Mouse (Mus musculus): ENCODE results near the gene Pigk. TPM values are rescaled to one million over a fixed set of nuclear protein-coding genes. Genes with fewer than 3 reads are reported as not detected.

Gene Pigk
- polyA plus RNA-seq, 1 experiment from 2014 or later: 42.9 TPM

DNA sequence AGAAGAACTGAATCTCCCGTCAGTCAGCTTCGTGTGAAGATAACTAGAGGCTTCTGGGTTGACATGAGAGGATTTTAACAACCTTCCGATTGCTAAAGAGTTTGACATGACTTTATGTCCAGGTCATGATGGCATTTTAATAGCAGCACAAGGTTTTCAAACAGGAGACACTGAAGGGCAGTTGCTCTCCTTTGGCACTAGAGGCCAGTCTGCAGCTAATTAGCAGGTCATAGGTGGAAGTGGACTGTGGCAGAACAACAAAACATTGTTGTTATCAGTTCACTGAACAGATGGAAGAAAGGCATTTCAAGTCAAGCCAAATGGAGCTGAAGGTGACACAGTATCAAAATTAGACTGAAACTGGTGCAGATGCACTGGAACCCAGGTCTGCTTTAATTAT is 4.0 kb upstream of the Pigk start:
- Histone ChIP-seq H3K27ac (ENCODE audit: low read depth) (no peak overlapping the region), H3K36me3 (ENCODE audit: control insufficient read depth, insufficient read depth, low read length) (no peaks in the 10 kb centered on the region), H3K27me3 (replicated peaks; ENCODE audit: control insufficient read depth, insufficient read depth, low read length) (no peaks in the 10 kb centered on the region), H3K4me3 (ENCODE audit: low read depth, low read length) (no peak overlapping the region), H3K4me1 (replicated peaks; ENCODE audit: control insufficient read depth, insufficient read depth, low read length) (peaks cover 4% of the 10 kb centered on the region), H3K9ac (ENCODE audit: low read length) (no peak overlapping the region), H3K4me2 (ENCODE audit: low read length) (no peak overlapping the region), H3K9me3 (ENCODE audit: control insufficient read depth, low read length) (no peaks in the 10 kb centered on the region)
- 70% methylated on average over 3 of the region's 3 CpGs for WGBS
- DNase-seq (ENCODE audit: low spot score): no peak
- no peak for ATAC-seq (replicated peaks; ENCODE audit: low FRiP score, low TSS enrichment, low read depth)

DNA sequence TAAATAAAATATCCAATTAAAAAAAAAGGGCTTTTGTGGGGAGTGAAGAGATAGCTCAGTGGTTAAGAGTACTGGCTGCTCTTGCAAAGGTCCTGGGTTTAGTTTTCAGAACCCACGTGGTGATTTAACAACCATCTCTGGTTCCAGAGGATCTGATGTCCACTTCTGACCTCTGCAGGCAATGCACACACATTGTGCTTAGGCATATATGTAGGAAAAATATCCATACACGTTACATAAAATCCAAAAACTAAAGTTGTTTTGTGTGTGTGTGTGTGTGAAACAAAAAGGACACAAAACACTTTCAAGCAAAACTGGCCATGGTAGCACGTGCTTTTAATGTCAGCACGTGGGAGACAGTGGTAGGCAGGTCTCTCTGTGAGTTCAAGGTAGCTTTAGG is 943 bp upstream of the Pigk start:
- Histone ChIP-seq H3K4me1 (replicated peaks; ENCODE audit: control insufficient read depth, insufficient read depth, low read length) (peaks cover 6% of the 10 kb centered on the region), H3K27ac (ENCODE audit: low read depth) (no peak overlapping the region), H3K9me3 (ENCODE audit: control insufficient read depth, low read length) (no peaks in the 10 kb centered on the region), H3K9ac (ENCODE audit: low read length) (no peak overlapping the region), H3K4me2 (ENCODE audit: low read length) (no peak overlapping the region), H3K4me3 (ENCODE audit: low read depth, low read length) (no peak overlapping the region), H3K27me3 (replicated peaks; ENCODE audit: control insufficient read depth, insufficient read depth, low read length) (no peaks in the 10 kb centered on the region), H3K36me3 (ENCODE audit: control insufficient read depth, insufficient read depth, low read length) (no peaks in the 10 kb centered on the region)
- ATAC-seq (replicated peaks; ENCODE audit: low FRiP score, low TSS enrichment, low read depth): no peak
- 73% methylated on average over 4 of the region's 4 CpGs for WGBS
- DNase-seq (ENCODE audit: low spot score): no peak

DNA sequence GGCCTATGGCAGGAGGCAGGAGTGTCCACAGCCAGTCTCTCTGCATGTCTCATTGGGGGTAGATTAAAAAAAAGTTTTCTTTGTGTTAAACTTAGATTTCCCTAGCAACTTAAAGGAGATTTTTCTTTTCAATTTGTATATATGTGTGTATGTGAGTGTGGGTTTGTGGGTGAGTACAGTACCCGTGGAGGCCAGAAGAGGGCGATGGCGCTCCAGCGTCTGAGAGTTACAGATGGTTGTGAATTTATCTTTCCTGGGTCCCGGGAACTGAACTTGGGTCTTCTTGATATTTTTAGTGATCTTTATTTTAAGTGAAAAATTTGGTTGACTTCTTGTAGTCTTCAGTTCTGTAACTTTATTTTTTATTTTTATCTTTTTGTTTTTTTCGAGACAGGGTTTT is 7.4 kb downstream of the Pigk start:
- no peaks in the 10 kb centered on the region for H3K27me3 ChIP-seq (replicated peaks; ENCODE audit: control insufficient read depth, insufficient read depth, low read length)
- H3K9me3 ChIP-seq (ENCODE audit: control insufficient read depth, low read length): no peaks in the 10 kb centered on the region
- H3K9ac ChIP-seq (ENCODE audit: low read length): no peak overlapping the region
- H3K4me2 ChIP-seq (ENCODE audit: low read length): no peak overlapping the region
- H3K4me1 ChIP-seq (replicated peaks; ENCODE audit: control insufficient read depth, insufficient read depth, low read length): no peaks in the 10 kb centered on the region
- WGBS: 79% methylated on average over 6 of the region's 6 CpGs
- 0 out of 2 replicates have a peak, but pooled peaks cover 8% of the 10 kb centered on the region for H3K36me3 ChIP-seq (ENCODE audit: control insufficient read depth, insufficient read depth, low read length)
- ATAC-seq (replicated peaks; ENCODE audit: low FRiP score, low TSS enrichment, low read depth) (no peak), DNase-seq (ENCODE audit: low spot score) (peak; percentile 38)
- H3K27ac ChIP-seq (ENCODE audit: low read depth): no peak overlapping the region
- no peak overlapping the region for H3K4me3 ChIP-seq (ENCODE audit: low read depth, low read length)

DNA sequence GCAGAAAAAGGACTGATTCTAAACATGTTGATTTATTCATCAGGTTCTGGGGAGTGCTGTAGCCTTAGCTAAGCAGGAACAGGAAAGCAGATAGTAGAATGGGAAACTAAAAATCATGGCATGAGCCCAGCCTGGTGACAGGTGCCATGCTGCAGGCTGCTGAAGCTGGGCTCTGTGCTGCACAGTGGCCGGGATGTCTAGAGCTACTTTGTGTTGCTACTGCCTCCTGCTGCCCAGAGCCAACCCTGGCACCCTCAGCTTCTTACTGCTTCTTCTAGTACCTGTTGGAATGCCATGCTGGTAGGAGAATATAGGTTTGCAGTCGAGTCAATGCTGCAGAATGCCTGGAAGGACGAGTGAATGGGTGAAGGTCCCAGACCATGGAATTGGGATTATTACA is 8.9 kb downstream of the Pigk start:
- Histone ChIP-seq H3K4me2 (ENCODE audit: low read length) (no peak overlapping the region), H3K27me3 (replicated peaks; ENCODE audit: control insufficient read depth, insufficient read depth, low read length) (no peaks in the 10 kb centered on the region), H3K27ac (ENCODE audit: low read depth) (no peak overlapping the region), H3K4me3 (ENCODE audit: low read depth, low read length) (no peak overlapping the region), H3K9me3 (ENCODE audit: control insufficient read depth, low read length) (no peaks in the 10 kb centered on the region), H3K9ac (ENCODE audit: low read length) (no peak overlapping the region), H3K36me3 (ENCODE audit: control insufficient read depth, insufficient read depth, low read length) (0 out of 2 replicates have a peak, but pooled peaks cover 8% of the 10 kb centered on the region), H3K4me1 (replicated peaks; ENCODE audit: control insufficient read depth, insufficient read depth, low read length) (no peaks in the 10 kb centered on the region)
- ATAC-seq (replicated peaks; ENCODE audit: low FRiP score, low TSS enrichment, low read depth) (no peak), DNase-seq (ENCODE audit: low spot score) (peak; percentile 39)
- WGBS: 67% methylated on average over 3 of the region's 3 CpGs

DNA sequence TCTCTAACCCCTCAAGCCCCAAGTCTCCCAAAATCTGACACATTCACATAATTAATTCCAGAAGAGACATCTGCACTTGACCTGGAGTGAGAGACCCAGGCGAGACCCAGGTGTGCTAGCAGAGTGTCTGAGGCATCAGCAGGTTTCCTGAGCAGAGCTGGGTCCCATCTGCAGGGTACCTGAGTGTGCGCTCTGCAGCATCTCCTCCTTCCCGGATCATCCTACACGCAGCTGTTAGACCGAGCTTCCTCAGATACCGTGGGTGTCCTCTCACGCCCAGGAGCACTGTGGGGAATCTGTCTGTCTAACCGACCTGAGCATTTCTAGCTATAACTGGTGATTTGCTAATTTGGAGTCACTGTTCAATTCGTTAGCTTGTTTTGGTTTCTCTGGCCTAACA is 10.5 kb downstream of the Pigk start:
- 0 out of 2 replicates have a peak, but pooled peaks cover 8% of the 10 kb centered on the region for H3K36me3 ChIP-seq (ENCODE audit: control insufficient read depth, insufficient read depth, low read length)
- DNase-seq (ENCODE audit: low spot score): peak; percentile 7
- no peak overlapping the region for H3K4me3 ChIP-seq (ENCODE audit: low read depth, low read length)
- WGBS: 87% methylated on average over 9 of the region's 9 CpGs
- H3K9ac ChIP-seq (ENCODE audit: low read length): no peak overlapping the region
- no peak for ATAC-seq (replicated peaks; ENCODE audit: low FRiP score, low TSS enrichment, low read depth)
- no peak overlapping the region for H3K4me2 ChIP-seq (ENCODE audit: low read length)
- no peaks in the 10 kb centered on the region for H3K9me3 ChIP-seq (ENCODE audit: control insufficient read depth, low read length)
- no peaks in the 10 kb centered on the region for H3K4me1 ChIP-seq (replicated peaks; ENCODE audit: control insufficient read depth, insufficient read depth, low read length)
- H3K27ac ChIP-seq (ENCODE audit: low read depth): no peak overlapping the region
- H3K27me3 ChIP-seq (replicated peaks; ENCODE audit: control insufficient read depth, insufficient read depth, low read length): no peaks in the 10 kb centered on the region

DNA sequence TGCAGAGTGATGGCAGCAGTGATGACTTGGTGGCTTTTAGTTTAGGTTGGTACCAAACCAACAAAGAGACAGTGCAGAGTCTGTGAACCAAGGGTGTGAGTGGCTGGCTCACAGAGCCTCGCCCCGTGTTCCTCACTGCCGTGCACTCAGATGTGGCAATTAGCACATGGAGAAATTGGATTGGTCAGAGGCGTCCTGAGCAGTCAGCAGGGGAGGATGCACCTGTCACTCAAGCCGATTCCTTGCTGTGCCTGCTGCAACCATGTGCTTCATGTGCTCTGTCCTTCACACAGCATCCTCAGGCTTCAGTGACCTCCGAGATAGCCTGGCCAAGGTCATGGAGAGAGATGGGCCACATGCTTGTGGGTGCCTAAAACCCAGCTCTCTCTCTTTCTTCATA is 14.3 kb downstream of the Pigk start:
- Histone ChIP-seq H3K4me3 (ENCODE audit: low read depth, low read length) (no peak overlapping the region), H3K27me3 (replicated peaks; ENCODE audit: control insufficient read depth, insufficient read depth, low read length) (no peaks in the 10 kb centered on the region), H3K36me3 (ENCODE audit: control insufficient read depth, insufficient read depth, low read length) (0 out of 2 replicates have a peak, but pooled peaks cover 8% of the 10 kb centered on the region), H3K9ac (ENCODE audit: low read length) (no peak overlapping the region), H3K4me1 (replicated peaks; ENCODE audit: control insufficient read depth, insufficient read depth, low read length) (no peaks in the 10 kb centered on the region), H3K9me3 (ENCODE audit: control insufficient read depth, low read length) (no peaks in the 10 kb centered on the region), H3K4me2 (ENCODE audit: low read length) (no peak overlapping the region), H3K27ac (ENCODE audit: low read depth) (no peak overlapping the region)
- ATAC-seq (replicated peaks; ENCODE audit: low FRiP score, low TSS enrichment, low read depth): no peak
- 79% methylated on average over 6 of the region's 6 CpGs for WGBS
- no peak for DNase-seq (ENCODE audit: low spot score)

DNA sequence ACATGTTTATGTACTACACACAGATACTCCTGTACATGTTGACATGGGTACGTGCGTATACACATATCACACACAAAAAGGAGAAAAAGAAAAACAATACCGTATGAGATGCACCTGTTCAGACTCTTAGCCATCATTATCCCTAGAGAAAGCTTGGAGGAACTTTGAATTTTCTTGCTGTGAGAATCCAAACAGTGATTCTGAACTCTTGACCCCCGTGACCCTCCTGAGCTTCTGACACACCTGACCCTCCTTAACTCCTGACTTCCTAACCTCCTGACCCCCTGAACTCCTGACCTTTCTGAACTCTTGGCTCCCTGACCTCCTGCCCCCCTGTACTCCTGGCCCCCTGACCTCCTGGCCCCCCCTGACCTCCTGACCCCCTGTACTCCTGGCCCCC is 19.1 kb downstream of the Pigk start:
- Histone ChIP-seq H3K27me3 (replicated peaks; ENCODE audit: control insufficient read depth, insufficient read depth, low read length) (no peaks in the 10 kb centered on the region), H3K4me3 (ENCODE audit: low read depth, low read length) (no peak overlapping the region), H3K4me2 (ENCODE audit: low read length) (no peak overlapping the region), H3K36me3 (ENCODE audit: control insufficient read depth, insufficient read depth, low read length) (no peaks in the 10 kb centered on the region), H3K9ac (ENCODE audit: low read length) (no peak overlapping the region), H3K9me3 (ENCODE audit: control insufficient read depth, low read length) (no peaks in the 10 kb centered on the region), H3K4me1 (replicated peaks; ENCODE audit: control insufficient read depth, insufficient read depth, low read length) (no peaks in the 10 kb centered on the region), H3K27ac (ENCODE audit: low read depth) (no peak overlapping the region)
- DNase-seq (ENCODE audit: low spot score) (peak; percentile 49), ATAC-seq (replicated peaks; ENCODE audit: low FRiP score, low TSS enrichment, low read depth) (no peak)
- 91% methylated on average over 4 of the region's 4 CpGs for WGBS

DNA sequence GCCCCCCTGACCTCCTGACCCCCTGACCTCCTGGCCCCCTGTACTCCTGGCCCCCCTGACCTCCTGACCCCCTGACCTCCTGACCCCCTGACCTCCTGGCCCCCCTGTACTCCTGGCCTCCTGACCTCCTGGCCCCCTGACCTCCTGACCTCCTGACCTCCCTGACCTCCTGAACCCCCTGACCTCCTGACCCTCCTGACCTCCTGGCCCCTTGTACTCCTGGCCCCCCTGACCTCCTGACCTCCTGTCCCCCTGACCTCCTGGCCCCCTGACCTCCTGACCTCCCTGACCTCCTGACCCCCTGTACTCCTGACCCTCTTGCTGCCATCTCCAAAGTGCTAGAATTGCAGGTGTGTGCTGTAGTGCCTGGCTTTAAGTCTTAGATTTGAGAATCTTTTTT is 19.6 kb downstream of the Pigk start:
- no peak for ATAC-seq (replicated peaks; ENCODE audit: low FRiP score, low TSS enrichment, low read depth)
- no peak overlapping the region for H3K9ac ChIP-seq (ENCODE audit: low read length)
- no peak overlapping the region for H3K4me2 ChIP-seq (ENCODE audit: low read length)
- no peaks in the 10 kb centered on the region for H3K4me1 ChIP-seq (replicated peaks; ENCODE audit: control insufficient read depth, insufficient read depth, low read length)
- H3K27ac ChIP-seq (ENCODE audit: low read depth): no peak overlapping the region
- no peak overlapping the region for H3K4me3 ChIP-seq (ENCODE audit: low read depth, low read length)
- no peaks in the 10 kb centered on the region for H3K27me3 ChIP-seq (replicated peaks; ENCODE audit: control insufficient read depth, insufficient read depth, low read length)
- H3K9me3 ChIP-seq (ENCODE audit: control insufficient read depth, low read length): no peaks in the 10 kb centered on the region
- peak; percentile 50 for DNase-seq (ENCODE audit: low spot score)
- no peaks in the 10 kb centered on the region for H3K36me3 ChIP-seq (ENCODE audit: control insufficient read depth, insufficient read depth, low read length)

DNA sequence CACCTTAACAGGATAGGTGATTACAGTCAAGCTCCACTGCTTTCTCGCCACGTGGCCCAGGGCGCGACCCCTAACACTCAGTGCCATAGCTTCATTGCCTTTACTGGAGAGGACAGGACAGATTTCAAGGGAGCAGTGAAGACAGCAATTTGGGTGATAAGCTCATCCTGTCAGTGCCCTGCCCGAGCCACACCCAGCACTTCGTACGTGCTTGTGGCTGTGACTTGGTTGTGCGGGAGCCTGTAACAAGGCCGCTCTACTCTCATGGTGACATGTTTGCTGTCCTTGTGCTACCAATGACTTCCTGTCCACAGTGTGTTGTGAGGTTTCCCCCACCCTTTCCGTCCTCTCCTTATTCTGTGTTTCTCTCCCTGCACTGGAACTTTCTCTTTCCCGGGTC is 20.2 kb downstream of the Pigk start:
- Histone ChIP-seq H3K4me3 (ENCODE audit: low read depth, low read length) (no peak overlapping the region), H3K36me3 (ENCODE audit: control insufficient read depth, insufficient read depth, low read length) (no peaks in the 10 kb centered on the region), H3K4me2 (ENCODE audit: low read length) (no peak overlapping the region), H3K4me1 (replicated peaks; ENCODE audit: control insufficient read depth, insufficient read depth, low read length) (no peaks in the 10 kb centered on the region), H3K9me3 (ENCODE audit: control insufficient read depth, low read length) (no peaks in the 10 kb centered on the region), H3K27me3 (replicated peaks; ENCODE audit: control insufficient read depth, insufficient read depth, low read length) (no peaks in the 10 kb centered on the region), H3K9ac (ENCODE audit: low read length) (no peak overlapping the region), H3K27ac (ENCODE audit: low read depth) (no peak overlapping the region)
- DNase-seq (ENCODE audit: low spot score): peak; percentile 49
- WGBS: 87% methylated on average over 11 of the region's 11 CpGs
- ATAC-seq (replicated peaks; ENCODE audit: low FRiP score, low TSS enrichment, low read depth): 0 out of 2 replicates have a peak, but pooled peaks have one; percentile 36
